Mouse (Mus musculus): ENCODE data around the gene Nt5dc2.

The Nt5dc2 gene

GRCm38 (mm10) chr14:31168425-31168824 is 37.6 kb downstream of the Nt5dc2 start, which contains the start of gene Stab1:
Stab1 (minus strand) TSS chr14:31168641.
- DNase-seq (ENCODE audit: low spot score in 2 of 2), result no peak

GRCm38 (mm10) chr14:31169508-31169907 is 38.7 kb downstream of the Nt5dc2 start:
- no peak for DNase-seq (ENCODE audit: low spot score in 2 of 2)

GRCm38 (mm10) chr14:31170963-31171362 is 40.1 kb downstream of the Nt5dc2 start:
- DNase-seq (ENCODE audit: low spot score in 2 of 2), result no peak

GRCm38 (mm10) chr14:31171386-31171785 is 40.5 kb downstream of the Nt5dc2 start:
- DNase-seq (ENCODE audit: low spot score in 2 of 2), result no peak

- no peak for DNase-seq (ENCODE audit: low spot score in 2 of 2)
Observed at GRCm38 (mm10) chr14:31171821-31172220, 41.0 kb downstream of the Nt5dc2 start.

GRCm38 (mm10) chr14:31172781-31173455 is 42.1 kb downstream of the Nt5dc2 start:
- DNase-seq (ENCODE audit: low spot score in 2 of 2), result no peak

- DNase-seq (ENCODE audit: low spot score in 2 of 2), result no peak
Observed at GRCm38 (mm10) chr14:31173537-31173936, 42.7 kb downstream of the Nt5dc2 start.

GRCm38 (mm10) chr14:31177287-31177686 is 46.4 kb downstream of the Nt5dc2 start:
- no peak for DNase-seq (ENCODE audit: low spot score in 2 of 2)

- DNase-seq (ENCODE audit: low spot score in 2 of 2), result no peak
Observed at GRCm38 (mm10) chr14:31177715-31178114, 46.9 kb downstream of the Nt5dc2 start.

GRCm38 (mm10) chr14:31179677-31180365 is 49.0 kb downstream of the Nt5dc2 start:
- no peak for DNase-seq (ENCODE audit: low spot score in 2 of 2)

GRCm38 (mm10) chr14:31181512-31181911 is 50.7 kb downstream of the Nt5dc2 start:
- DNase-seq (ENCODE audit: low spot score in 2 of 2), result no peak

GRCm38 (mm10) chr14:31182786-31183290 is 52.0 kb downstream of the Nt5dc2 start:
- DNase-seq (ENCODE audit: low spot score in 2 of 2), result no peak

GRCm38 (mm10) chr14:31183541-31183940 is 52.7 kb downstream of the Nt5dc2 start:
- DNase-seq (ENCODE audit: low spot score in 2 of 2), result no peak

GRCm38 (mm10) chr14:31184195-31184594 is 53.3 kb downstream of the Nt5dc2 start:
- DNase-seq (ENCODE audit: low spot score in 2 of 2), result no peak

GRCm38 (mm10) chr14:31186656-31187055 is 55.8 kb downstream of the Nt5dc2 start:
- no peak for DNase-seq (ENCODE audit: low spot score in 2 of 2)

Data from spleen, postnatal 36 days (tissue).